Comparison of ENCODE assay signal across 37 mouse cellular contexts in the genomic region with DNA sequence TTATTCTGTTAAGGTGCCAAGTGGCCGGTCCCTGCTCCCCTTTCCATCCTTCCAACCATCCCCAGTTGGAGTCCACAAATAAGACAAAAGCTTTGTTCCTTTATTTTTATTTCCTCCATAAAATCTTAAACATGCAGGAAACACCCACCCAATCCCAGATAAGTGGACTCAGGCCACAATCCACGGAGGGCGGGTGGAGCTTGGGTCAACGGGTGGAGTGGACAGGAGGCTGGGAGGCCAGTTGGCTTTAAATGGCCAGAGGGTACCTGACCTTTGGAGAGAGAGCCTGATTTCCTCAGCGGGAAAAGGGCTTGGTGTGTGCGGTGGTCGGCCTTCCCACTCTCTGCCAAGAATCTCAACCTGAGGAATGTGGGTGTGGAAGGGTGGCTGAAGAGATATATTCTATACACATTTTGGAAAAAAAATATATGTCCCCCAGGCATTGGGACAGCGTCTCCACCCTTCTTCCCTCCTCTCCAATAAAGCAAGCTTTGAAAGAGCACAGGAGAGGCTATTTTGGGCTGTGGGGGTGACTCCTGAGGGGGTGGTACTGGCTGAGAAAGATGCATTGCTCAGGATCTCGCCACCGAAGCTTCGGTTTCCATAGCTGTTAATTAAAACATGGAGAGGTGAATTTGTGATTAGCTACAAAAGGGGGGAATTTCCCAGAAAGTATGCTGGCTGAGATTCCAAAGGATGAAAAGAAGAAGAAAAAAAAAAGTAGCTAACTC. TPM values are rescaled to one million over a fixed set of nuclear protein-coding genes. Genes with fewer than 3 reads are reported as not detected.
A peak's percentile ranks its signal among the peaks of the same experiment; 100 is the strongest.
DNase-seq lines count a peak whose midpoint lies in the region; ATAC-seq and TF ChIP-seq lines count a peak whose summit lies in the region.
"Had no signal": no experiment of that assay in that cellular context is flagged by ENCODE, and none has a peak within 500 bp of the region (broad histone marks: within the 10 kb centered on the region; RNA-seq: fewer than 3 reads in every experiment).

No protein-coding gene starts in this region.

- no peak for TF ChIP-seq POLR2A in limb, embryonic 14.5 days (IDR thresholded peaks at IDR 0.05; ENCODE audit: borderline replicate concordance, extremely low read depth, insufficient read depth, insufficient read length)

- no peak overlapping the region for H3K9ac ChIP-seq in limb, embryonic 14.5 days (ENCODE audit: low read depth, low read length, severe bottlenecking)
- no peak overlapping the region for H3K9ac ChIP-seq in limb, embryonic 15.5 days
- H3K9ac ChIP-seq: embryonic facial prominence, embryonic 12.5 days; heart, embryonic 12.5 days; hindbrain, embryonic 13.5 days; liver, embryonic 15.5 days; lung, embryonic 14.5 days had no signal

- DNase-seq in gastrocnemius, adult 2 months: no peak
- no peak for DNase-seq in gastrocnemius, postnatal 25 days
- DNase-seq in limb, embryonic 14.5 days (ENCODE audit: low spot score): no peak
- DNase-seq in limb, embryonic 10.5 days (ENCODE audit: low spot score): no peak
- peak; percentile 6 for DNase-seq in ES-CJ7 (ENCODE audit: low read depth, low spot score)
- no peak for DNase-seq in layer of hippocampus, postnatal 36 days
- DNase-seq: adrenal gland, postnatal 10 days; cerebellum, adult 11 months; cerebellum, adult 9-10 months; cerebellum, postnatal 36 days; embryo, embryonic 11 days; gastrocnemius, postnatal 14 days; heart, postnatal 4 days; kidney, adult 9 months; kidney, postnatal 10 days; lung, embryonic 14.5 days; lung, postnatal 14 days; thymus, adult 18-20 months; thymus, postnatal 25 days had no signal

- no peaks in the 10 kb centered on the region for H3K27me3 ChIP-seq in limb, embryonic 14.5 days (ENCODE audit: control insufficient read depth, insufficient read depth, low read length)
- no peaks in the 10 kb centered on the region for H3K27me3 ChIP-seq in limb, embryonic 10.5 days (ENCODE audit: low read depth, poor library complexity, severe bottlenecking)
- H3K27me3 ChIP-seq in limb, embryonic 15.5 days: no peaks in the 10 kb centered on the region
- H3K27me3 ChIP-seq: embryonic facial prominence, embryonic 12.5 days; heart, embryonic 12.5 days; hindbrain, embryonic 13.5 days; Patski had no signal

- no peak for TF ChIP-seq CTCF in gastrocnemius, adult 2 months (IDR thresholded peaks at IDR 0.05)

- intact Hi-C loops in gastrocnemius, adult 2 months (cut with DNase I): no loop called here

- peak overlapping the region; percentile 41; the same call in 1 of the 2 replicates for H3K27ac ChIP-seq in gastrocnemius, adult 2 months
- no peak overlapping the region for H3K27ac ChIP-seq in limb, embryonic 14.5 days (replicated peaks; ENCODE audit: low read depth, low read length)
- no peak overlapping the region for H3K27ac ChIP-seq in limb, embryonic 10.5 days
- H3K27ac ChIP-seq in limb, embryonic 15.5 days: peak overlapping the region; percentile 33; the same call in 1 of the 2 replicates
- H3K27ac ChIP-seq: embryonic facial prominence, embryonic 12.5 days; forebrain, embryonic 10.5 days; hindbrain, embryonic 13.5 days; liver, embryonic 15.5 days; midbrain, embryonic 10.5 days had no signal

- no peaks in the 10 kb centered on the region for H3K9me3 ChIP-seq in limb, embryonic 14.5 days (ENCODE audit: control insufficient read depth, low read length)
- H3K9me3 ChIP-seq in limb, embryonic 10.5 days (replicated peaks): no peaks in the 10 kb centered on the region
- no peaks in the 10 kb centered on the region for H3K9me3 ChIP-seq in limb, embryonic 15.5 days
- H3K9me3 ChIP-seq: embryonic facial prominence, embryonic 12.5 days; forebrain, embryonic 10.5 days; G1E; heart, embryonic 12.5 days; hindbrain, embryonic 13.5 days; liver, embryonic 15.5 days; midbrain, embryonic 10.5 days had no signal

- H3K4me1 ChIP-seq in limb, embryonic 14.5 days (ENCODE audit: control insufficient read depth, insufficient read depth, low read length): peaks cover 44% of the 10 kb centered on the region
- peaks cover 20% of the 10 kb centered on the region for H3K4me1 ChIP-seq in limb, embryonic 10.5 days
- peaks cover 51% of the 10 kb centered on the region for H3K4me1 ChIP-seq in limb, embryonic 15.5 days

- no peak overlapping the region for H3K4me3 ChIP-seq in gastrocnemius, adult 2 months
- H3K4me3 ChIP-seq in limb, embryonic 14.5 days (replicated peaks; ENCODE audit: low read length): no peak overlapping the region
- H3K4me3 ChIP-seq in limb, embryonic 10.5 days: no peak overlapping the region
- no peak overlapping the region for H3K4me3 ChIP-seq in limb, embryonic 15.5 days
- H3K4me3 ChIP-seq: embryonic facial prominence, embryonic 12.5 days; forebrain, embryonic 10.5 days; heart, embryonic 12.5 days; hindbrain, embryonic 13.5 days; liver, embryonic 15.5 days; midbrain, embryonic 10.5 days had no signal

- no peak overlapping the region for H3K4me2 ChIP-seq in limb, embryonic 14.5 days (replicated peaks; ENCODE audit: low read depth, low read length, severe bottlenecking)
- no peak overlapping the region for H3K4me2 ChIP-seq in limb, embryonic 15.5 days
- H3K4me2 ChIP-seq: embryonic facial prominence, embryonic 12.5 days; heart, embryonic 12.5 days; hindbrain, embryonic 13.5 days; liver, embryonic 15.5 days; lung, embryonic 14.5 days had no signal

- WGBS in limb, embryonic 14.5 days: 57% methylated on average over 11 of the region's 11 CpGs
- 82% methylated on average over 11 of the region's 11 CpGs for WGBS in limb, embryonic 10.5 days
- whole genome bisulfite sequencing in limb, embryonic 15.5 days: 49% methylated on average over 11 of the region's 11 CpGs

- no peaks in the 10 kb centered on the region for H3K36me3 ChIP-seq in limb, embryonic 14.5 days (ENCODE audit: control insufficient read depth, insufficient read depth, low read length)
- no peaks in the 10 kb centered on the region for H3K36me3 ChIP-seq in limb, embryonic 10.5 days
- H3K36me3 ChIP-seq in limb, embryonic 15.5 days: no peaks in the 10 kb centered on the region
- H3K36me3 ChIP-seq: embryonic facial prominence, embryonic 12.5 days; forebrain, embryonic 10.5 days; G1E; heart, embryonic 12.5 days; hindbrain, embryonic 13.5 days; liver, embryonic 15.5 days; midbrain, embryonic 10.5 days had no signal

- peak; percentile 9; the same call in 1 of the 2 replicates for ATAC-seq in limb, embryonic 14.5 days (ENCODE audit: low FRiP score, low read depth)
- ATAC-seq in limb, embryonic 15.5 days (ENCODE audit: insufficient number of reproducible peaks, low FRiP score, low TSS enrichment, low read depth): no peak
- ATAC-seq in erythroid progenitor cell, adult 5-6 weeks (replicated peaks; ENCODE audit: low FRiP score, poor library complexity, severe bottlenecking): no peak
- ATAC-seq: forebrain, embryonic 16.5 days; intestine, postnatal 0 days; midbrain, embryonic 16.5 days; Patski had no signal

RNA-seq across cellular contexts. Expression of a gene that starts 8.4 kb away (rescaled TPM):
- 1 to 10 TPM; 5.0 to 5.7 TPM for total RNA-seq in gastrocnemius, adult 2 months (2021)
- total RNA-seq in gastrocnemius, postnatal 25 days (2021): 1 to 10 TPM; 4.1 to 6.8 TPM
- 23.3 and 30.9 TPM in 2 replicates for polyA plus RNA-seq in limb, embryonic 14.5 days (2012; rRNA removed)
- 23.7 and 29.0 TPM in 2 replicates for polyA plus RNA-seq in limb, embryonic 14.5 days (2014; fragmentation: Nextera tagmentation; extraction: Ambion mirVana)
- 8.8 and 11.9 TPM in 2 replicates for polyA plus RNA-seq in limb, embryonic 10.5 days (2016; fragmentation: Nextera tagmentation; extraction: Ambion mirVana)
- polyA plus RNA-seq in limb, embryonic 15.5 days (2015; fragmentation: Nextera tagmentation; extraction: Ambion mirVana): 25.3 and 27.7 TPM in 2 replicates
- 14.3 TPM in 1 of 2 replicates, not detected in the other for total RNA-seq in erythroid progenitor cell, adult 5-6 weeks (2015; ENCODE audit: low replicate concordance)
- total RNA-seq in erythroid progenitor cell, adult 5-6 weeks (2017; ENCODE audit: low replicate concordance): 0.08 and 0.13 TPM in 2 replicates
- 100 to 1,000 TPM; 132 to 154 TPM for total RNA-seq in layer of hippocampus, postnatal 36 days (2021)

RNA-seq across cellular contexts. Expression of a gene that starts 22.5 kb away (rescaled TPM):
- total RNA-seq in gastrocnemius, adult 2 months (2021): not detected
- not detected for total RNA-seq in gastrocnemius, postnatal 25 days (2021)
- polyA plus RNA-seq in limb, embryonic 14.5 days (2012; rRNA removed): not detected in 2 replicates
- not detected in 2 replicates for polyA plus RNA-seq in limb, embryonic 14.5 days (2014; fragmentation: Nextera tagmentation; extraction: Ambion mirVana)
- not detected in 2 replicates for polyA plus RNA-seq in limb, embryonic 10.5 days (2016; fragmentation: Nextera tagmentation; extraction: Ambion mirVana)
- not detected in 2 replicates for polyA plus RNA-seq in limb, embryonic 15.5 days (2015; fragmentation: Nextera tagmentation; extraction: Ambion mirVana)
- total RNA-seq in erythroid progenitor cell, adult 5-6 weeks (2015; ENCODE audit: low replicate concordance): not detected in 2 replicates
- total RNA-seq in erythroid progenitor cell, adult 5-6 weeks (2017; ENCODE audit: low replicate concordance): 1.2 TPM in 1 of 2 replicates, not detected in the other
- total RNA-seq in layer of hippocampus, postnatal 36 days (2021): under 1 TPM in 1 of 2 experiments, not detected in 1; 0.42 TPM
- total RNA-seq: adrenal gland, postnatal 10 days; G1E; gastrocnemius, postnatal 14 days; heart, postnatal 4 days; left cerebral cortex, postnatal 36 days; liver, adult 2 months; megakaryocyte progenitor cell, adult 5-6 weeks; neutrophil, adult 5-6 weeks had no signal
- polyA plus RNA-seq: embryonic facial prominence, embryonic 12.5 days; forebrain, embryonic 10.5 days; G1E; heart, embryonic 12.5 days; liver, adult 2 months; liver, embryonic 15.5 days; lung, embryonic 14.5 days; midbrain, embryonic 10.5 days; neural tube, embryonic 11.5 days; Patski had no signal

Comparison
In these comparisons a context has a peak if more than half of its experiments do, and no peak if none do; other contexts are left out.
1. H3K27ac ChIP-seq: peak in gastrocnemius, adult 2 months (single experiment) and limb, embryonic 15.5 days (single experiment); none in limb, embryonic 14.5 days (single experiment) and limb, embryonic 10.5 days (single experiment).
2. RNA of a gene that starts 8.4 kb away (total RNA-seq): 132 to 154 TPM in layer of hippocampus, postnatal 36 days; 0.08 to 14.3 TPM in erythroid progenitor cell, adult 5-6 weeks, 4.1 to 6.8 TPM in gastrocnemius, postnatal 25 days and 5.0 to 5.7 TPM in gastrocnemius, adult 2 months; every median in the first group is over 4 times any median in the second.